Mouse (Mus musculus): Measurements from ENCODE around the gene Vps72.

DNA sequence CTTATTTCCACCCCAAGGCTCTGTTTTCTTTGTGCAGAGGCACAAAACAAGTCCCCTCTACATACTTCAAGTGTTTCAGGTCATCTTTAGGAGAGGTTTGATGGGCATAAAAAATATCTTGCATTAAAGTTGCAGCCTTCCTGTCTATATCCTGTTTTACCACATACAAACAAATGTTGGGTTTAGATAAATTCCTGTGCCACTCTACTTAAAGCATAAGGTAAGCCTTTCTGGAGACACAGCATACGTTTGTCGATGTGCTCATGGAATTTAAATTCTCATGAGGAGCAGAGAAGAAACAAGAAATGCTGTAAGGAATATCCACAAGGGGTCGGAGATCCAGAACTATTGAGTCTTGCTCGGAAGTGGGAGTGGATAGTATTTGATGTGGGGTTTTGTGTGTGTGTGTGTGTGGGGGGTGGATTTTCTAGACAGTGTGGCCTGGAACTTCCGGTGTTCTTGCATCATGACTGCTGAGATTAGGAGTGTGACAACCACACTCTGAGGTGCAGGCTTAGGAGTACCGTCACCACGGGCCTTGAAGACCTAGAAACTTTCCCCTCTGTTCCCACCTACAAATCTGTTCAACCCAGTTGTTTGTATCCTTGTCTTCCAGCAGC is 24.7 kb downstream of the Vps72 start:
- TF ChIP-seq ZNF384 (IDR thresholded peaks at IDR 0.05; ENCODE audit: low read depth, low read length) (no peak), MAFK (IDR thresholded peaks at IDR 0.05; ENCODE audit: insufficient read depth, low read depth, low read length) (no peak), CHD2 (IDR thresholded peaks at IDR 0.05; ENCODE audit: low read depth, low read length) (no peak), HCFC1 (IDR thresholded peaks at IDR 0.05; ENCODE audit: borderline replicate concordance, insufficient read depth, low read length) (no peak), ZC3H11A (IDR thresholded peaks at IDR 0.05; ENCODE audit: borderline replicate concordance, low read depth, low read length) (no peak)
